Mouse (Mus musculus) liver, embryonic 14.5 days (tissue): ENCODE data around the gene Pou2f2. TPM values are rescaled to one million over a fixed set of nuclear protein-coding genes. Genes with fewer than 3 reads are reported as not detected.

Source experiments
- ATAC-seq: fragments of 200-750 bp; cut with Nextera tagmentation; 2 replicates; pipeline ENCODE4 v1.8.0; 2017; ENCODE audit warnings: moderate number of reproducible peaks, mild to moderate bottlenecking, moderate library complexity; ENCODE audit not compliant: insufficient read depth
- DNase-seq, 3 experiments: peaks; one replicate each; pipeline ENCODE4 v3.0.0-alpha.2; 2012 to 2013; ENCODE audit warnings: low read depth in 3 of 3, low spot score in 3 of 3
- H3K27ac ChIP-seq: fragments of 300-500 bp; sonication (generic); 2 replicates; pipeline ENCODE4 v1.5.1; 2014; ENCODE audit warnings: moderate library complexity, mild to moderate bottlenecking, control low read depth, inconsistent platforms
- H3K27me3 ChIP-seq: fragments of 300-500 bp; sonication (generic); 2 replicates; pipeline ENCODE4 v1.6.1; 2014; ENCODE audit warnings: mild to moderate bottlenecking, low read length, moderate library complexity; ENCODE audit not compliant: control insufficient read depth, insufficient read depth
- H3K36me3 ChIP-seq: fragments of 300-500 bp; sonication (generic); replicated peaks from 2 replicates; pipeline ENCODE4 v1.6.1; 2014; ENCODE audit warnings: low read depth; ENCODE audit not compliant: control insufficient read depth, insufficient read depth
- H3K4me1 ChIP-seq, 2 experiments: fragments of 200-500 bp in 1 of 2; fragments of 300-500 bp in 1 of 2; sonication (generic) in 1 of 2; replicated peaks; 2 replicates each; pipeline ENCODE4 v1.6.1; 2012 to 2014; ENCODE audit warnings: antibody characterized with exemption in 1 of 2, inconsistent platforms in 1 of 2, low read length in 1 of 2; ENCODE audit not compliant: control insufficient read depth in 2 of 2, insufficient read depth in 2 of 2
- H3K4me2 ChIP-seq: fragments of 300-500 bp; sonication (generic); 2 replicates; pipeline ENCODE4 v1.6.1; 2014; ENCODE audit warnings: low read depth, mild to moderate bottlenecking, control low read depth, moderate library complexity
- H3K4me3 ChIP-seq, 2 experiments: fragments of 200-500 bp in 1 of 2; fragments of 300-500 bp in 1 of 2; sonication (generic) in 1 of 2; 2 replicates each; pipeline ENCODE4 v1.5.1; 2012 to 2014; ENCODE audit warnings: low read depth in 2 of 2, low read length in 2 of 2, mild to moderate bottlenecking in 2 of 2, control low read depth in 1 of 2, inconsistent platforms in 1 of 2, moderate library complexity in 1 of 2; ENCODE audit not compliant: insufficient read depth in 1 of 2
- H3K9ac ChIP-seq: fragments of 300-500 bp; sonication (generic); replicated peaks from 2 replicates; pipeline ENCODE4 v1.6.1; 2014; ENCODE audit warnings: mild to moderate bottlenecking, control low read depth, moderate library complexity
- H3K9me3 ChIP-seq: fragments of 300-500 bp; sonication (generic); 2 replicates; pipeline ENCODE4 v1.6.1; 2016; ENCODE audit warnings: low read length, mixed read lengths; ENCODE audit not compliant: control insufficient read depth
- CTCF ChIP-seq: IDR thresholded peaks from 2 replicates; pipeline ENCODE4 v1.5.1; 2016; ENCODE audit warnings: antibody characterized with exemption, low read depth, control low read depth
- EP300 ChIP-seq: IDR thresholded peaks from 2 replicates; pipeline ENCODE4 v1.6.1; 2016; ENCODE audit warnings: antibody characterized with exemption, low read depth
- WGBS: fragments of 180-500 bp; shearing (Covaris S2); extraction: QIAGEN DNeasy Blood & Tissue Kit; methylation state at CpG from one replicate; pipeline ENCODE4 v1.1.7; 2014; ENCODE audit not compliant: insufficient replicate concordance; 5-methylcytosine and 5-hydroxymethylcytosine counted together
- polyA plus RNA-seq, 2 experiments: library from polyadenylated mRNA; depleted of rRNA in 1 of 2; stranded (reverse) in 1 of 2; unstranded in 1 of 2; fragments of >200 nt; fragmentation: Nextera tagmentation in 1 of 2; extraction: Ambion mirVana in 1 of 2; gene quantifications; 2 replicates each; pipeline versions ENCODE4 v1.2.1 to v1.2.3; 2012 to 2014

Gene Pou2f2
- polyA plus RNA-seq, 2 experiments, result 0.73 to 0.94 TPM

- H3K4me3 ChIP-seq, result no peak overlapping the region
- no peak overlapping the region for H3K9ac ChIP-seq
- ATAC-seq (no peak), DNase-seq (no peak)
- peaks cover 6% of the 10 kb centered on the region for H3K36me3 ChIP-seq
- TF ChIP-seq CTCF (no peak), EP300 (no peak)
- no peaks in the 10 kb centered on the region for H3K27me3 ChIP-seq
- no peaks in the 10 kb centered on the region for H3K9me3 ChIP-seq
- H3K4me1 ChIP-seq, result peaks cover 0 to 4% of the 10 kb centered on the region in 2 experiments; a peak in 2 of 4 replicates
- H3K4me2 ChIP-seq, result no peak overlapping the region
- 30% methylated on average over 10 of the region's 10 CpGs for WGBS
- no peak overlapping the region for H3K27ac ChIP-seq
These were observed 91.0 kb downstream of the Pou2f2 start for GRCm38 (mm10) chr7:25088531-25088930.

- H3K27ac ChIP-seq, result no peak overlapping the region
- no peaks in the 10 kb centered on the region for H3K9me3 ChIP-seq
- 56% methylated on average over 5 of the region's 5 CpGs for WGBS
- TF ChIP-seq EP300 (no peak), CTCF (no peak)
- H3K4me3 ChIP-seq, result no peak overlapping the region
- no peak overlapping the region for H3K4me2 ChIP-seq
- H3K27me3 ChIP-seq, result no peaks in the 10 kb centered on the region
- DNase-seq (no peak), ATAC-seq (no peak)
- no peak overlapping the region for H3K9ac ChIP-seq
- H3K4me1 ChIP-seq, result peaks cover 0 to 4% of the 10 kb centered on the region in 2 experiments; a peak in 2 of 4 replicates
- peaks cover 11% of the 10 kb centered on the region for H3K36me3 ChIP-seq
These were observed 91.6 kb downstream of the Pou2f2 start for GRCm38 (mm10) chr7:25087972-25088371.

- Histone ChIP-seq H3K4me1 (peaks cover 0 to 4% of the 10 kb centered on the region in 2 experiments; a peak in 2 of 4 replicates), H3K36me3 (peaks cover 15% of the 10 kb centered on the region), H3K4me3 (no peak overlapping the region), H3K4me2 (no peak overlapping the region), H3K9me3 (no peaks in the 10 kb centered on the region), H3K27me3 (no peaks in the 10 kb centered on the region), H3K9ac (no peak overlapping the region), H3K27ac (no peak overlapping the region)
- no peak for ATAC-seq
- no peak for TF ChIP-seq CTCF
- TF ChIP-seq EP300, result no peak
- DNase-seq, result no peak
- 68% methylated on average over 10 of the region's 10 CpGs for WGBS
These were observed 92.1 kb downstream of the Pou2f2 start for GRCm38 (mm10) chr7:25087256-25087912.

- no peak overlapping the region for H3K27ac ChIP-seq
- H3K36me3 ChIP-seq, result peaks cover 23% of the 10 kb centered on the region
- no peak for ATAC-seq
- no peak for DNase-seq
- no peak overlapping the region for H3K9ac ChIP-seq
- H3K4me1 ChIP-seq, result peaks cover 0 to 4% of the 10 kb centered on the region in 2 experiments; a peak in 2 of 4 replicates
- H3K4me3 ChIP-seq, result no peak overlapping the region
- WGBS, result 38% methylated on average over 3 of the region's 3 CpGs
- peak; percentile 53 for TF ChIP-seq CTCF
- TF ChIP-seq EP300, result no peak
- no peaks in the 10 kb centered on the region for H3K9me3 ChIP-seq
- H3K4me2 ChIP-seq, result no peak overlapping the region
- H3K27me3 ChIP-seq, result no peaks in the 10 kb centered on the region
These were observed 92.9 kb downstream of the Pou2f2 start for GRCm38 (mm10) chr7:25086656-25087055.

GRCm38 (mm10) chr7:25084621-25085020 lies 94.9 kb downstream of the Pou2f2 start:
- no peak for TF ChIP-seq CTCF
- TF ChIP-seq EP300, result no peak
- ATAC-seq, result no peak
- no peaks in the 10 kb centered on the region for H3K9me3 ChIP-seq
- H3K4me1 ChIP-seq, result peaks cover 0 to 4% of the 10 kb centered on the region in 2 experiments; a peak in 2 of 4 replicates
- no peak for DNase-seq
- no peak overlapping the region for H3K4me2 ChIP-seq
- 39% methylated on average over 5 of the region's 5 CpGs for WGBS
- no peak overlapping the region for H3K27ac ChIP-seq
- H3K27me3 ChIP-seq, result no peaks in the 10 kb centered on the region
- no peak overlapping the region for H3K9ac ChIP-seq
- no peak overlapping the region for H3K4me3 ChIP-seq
- H3K36me3 ChIP-seq, result peaks cover 43% of the 10 kb centered on the region
